Mouse (Mus musculus) spleen, postnatal 10 days (tissue): ENCODE results near the gene Id3.

Source experiments
- DNase-seq, 2 experiments: peaks; one replicate each; pipeline ENCODE4 v3.0.0; 2021 to 2022; ENCODE audit warnings: low spot score in 2 of 2

Id3 gene

DNA sequence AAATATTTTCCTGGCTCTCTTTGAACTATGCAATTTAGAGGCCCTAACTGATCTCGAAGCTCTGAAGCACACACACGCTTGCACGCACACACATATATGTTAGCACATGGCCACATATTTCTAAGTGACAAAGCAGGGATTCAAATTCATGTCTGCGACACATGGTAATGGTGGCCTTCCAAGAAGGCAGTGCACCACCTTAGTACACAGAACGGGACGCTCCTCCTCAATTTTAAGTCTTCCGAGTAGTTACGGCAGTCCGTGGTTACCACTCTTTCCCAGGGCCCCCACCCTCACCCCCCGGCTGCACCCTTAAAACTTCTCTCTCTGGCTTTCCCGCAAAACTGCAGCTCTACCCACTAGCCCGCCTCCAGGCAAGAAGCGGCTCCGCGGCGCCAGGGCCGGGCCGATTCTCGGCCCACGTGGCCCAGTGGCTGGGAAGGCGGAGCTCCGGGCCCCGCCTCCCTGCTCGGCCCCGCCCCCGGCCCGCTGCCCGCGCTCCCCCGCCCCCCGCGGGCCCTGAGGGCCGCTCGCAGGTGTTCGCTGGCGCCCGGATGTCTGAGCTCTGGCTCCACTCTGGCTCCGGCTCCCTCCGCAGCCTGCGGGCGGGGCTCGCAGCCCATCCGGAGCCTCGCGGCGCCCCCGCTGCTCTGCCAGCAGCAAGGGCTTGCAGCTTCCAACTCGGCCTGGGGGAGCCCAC is 4.3 kb downstream of the Id3 start:
- peak; percentile 56 to 81 for DNase-seq

- peak in 1 of 2 experiments; percentile 58 for DNase-seq
These were observed 5.2 kb downstream of the Id3 start for GRCm38 (mm10) chr4:136148342-136149044.

DNA sequence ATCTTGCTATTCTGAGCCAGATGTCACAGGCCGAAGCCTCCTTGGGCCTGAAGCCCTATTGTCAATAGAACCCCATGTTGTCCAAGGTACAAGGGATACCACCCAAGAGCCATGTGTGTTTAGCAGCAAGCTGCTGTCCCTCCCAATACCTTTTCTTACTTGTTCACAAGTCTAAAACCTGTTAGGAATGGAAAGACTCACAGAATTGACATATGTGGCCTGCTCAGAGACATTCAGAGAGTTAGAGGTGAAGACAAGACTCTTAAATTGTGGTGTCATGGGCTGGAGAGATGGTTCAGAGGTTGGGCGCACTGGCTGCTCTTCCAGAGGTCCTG is 5.7 kb downstream of the Id3 start:
- DNase-seq: no peak

DNA sequence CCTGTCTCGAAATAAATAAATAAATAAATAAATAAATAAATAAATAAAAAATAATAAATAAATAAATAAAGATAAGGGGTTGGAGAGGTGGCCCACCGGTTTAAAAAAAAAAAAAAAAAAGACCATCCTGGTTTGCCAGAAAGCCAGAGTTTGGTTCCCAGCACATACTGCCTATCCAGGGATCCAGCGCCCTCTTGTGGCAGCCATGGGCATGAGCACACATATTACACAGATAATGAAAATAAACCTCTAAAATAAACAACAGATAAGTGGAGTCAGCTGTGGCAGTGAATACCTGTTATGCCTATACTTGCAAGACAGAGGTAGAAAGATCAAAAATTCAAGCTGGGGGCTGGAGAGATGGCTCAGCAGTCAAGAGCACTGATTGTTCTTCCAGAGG is 6.4 kb downstream of the Id3 start:
- DNase-seq: peak; percentile 53 to 81

GRCm38 (mm10) chr4:136150596-136150995 is 7.3 kb downstream of the Id3 start:
- DNase-seq: no peak

DNA sequence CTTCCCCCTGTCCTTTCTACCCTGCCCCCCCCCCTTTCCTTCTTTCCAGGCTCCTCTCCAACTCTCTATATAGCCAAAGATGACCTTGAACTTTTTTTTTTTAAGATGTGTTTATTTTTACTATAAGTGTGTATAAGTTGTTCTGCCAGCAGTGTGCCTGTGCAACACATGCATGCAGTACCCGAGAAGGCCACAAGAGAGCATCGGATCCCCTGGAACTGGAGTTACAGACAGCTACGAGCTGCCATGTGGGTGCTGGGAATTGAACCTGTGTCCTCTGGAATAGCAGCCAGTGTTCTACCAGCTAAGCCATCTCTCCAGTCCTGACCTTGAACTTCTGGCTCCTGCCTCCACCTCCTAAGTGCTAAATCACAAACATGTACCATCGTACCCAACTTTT is 9.5 kb downstream of the Id3 start:
- DNase-seq: peak in 1 of 2 experiments; percentile 59

DNA sequence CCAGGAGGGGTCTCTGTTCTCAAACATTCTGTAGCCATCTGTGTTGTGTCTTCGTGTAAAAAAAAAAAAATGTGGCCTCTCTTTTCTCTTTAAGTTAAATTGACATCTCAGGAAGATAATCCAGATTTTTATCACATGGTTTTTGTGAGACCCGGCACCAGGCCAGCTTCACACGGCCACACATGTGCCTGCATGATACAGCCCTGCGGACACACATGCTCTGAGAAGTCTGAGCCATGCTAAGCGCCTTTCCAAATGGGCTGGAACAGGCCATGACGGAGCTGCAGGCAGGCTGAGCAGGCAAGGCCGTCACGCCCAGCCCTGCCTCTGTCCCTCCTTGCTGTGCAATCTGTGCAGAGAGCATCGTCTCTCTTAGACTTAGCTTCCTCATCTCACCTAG is 11.2 kb downstream of the Id3 start:
- no peak for DNase-seq

- DNase-seq: peak in 1 of 2 experiments; percentile 52
These were observed 15.2 kb downstream of the Id3 start for GRCm38 (mm10) chr4:136158498-136158897.

DNA sequence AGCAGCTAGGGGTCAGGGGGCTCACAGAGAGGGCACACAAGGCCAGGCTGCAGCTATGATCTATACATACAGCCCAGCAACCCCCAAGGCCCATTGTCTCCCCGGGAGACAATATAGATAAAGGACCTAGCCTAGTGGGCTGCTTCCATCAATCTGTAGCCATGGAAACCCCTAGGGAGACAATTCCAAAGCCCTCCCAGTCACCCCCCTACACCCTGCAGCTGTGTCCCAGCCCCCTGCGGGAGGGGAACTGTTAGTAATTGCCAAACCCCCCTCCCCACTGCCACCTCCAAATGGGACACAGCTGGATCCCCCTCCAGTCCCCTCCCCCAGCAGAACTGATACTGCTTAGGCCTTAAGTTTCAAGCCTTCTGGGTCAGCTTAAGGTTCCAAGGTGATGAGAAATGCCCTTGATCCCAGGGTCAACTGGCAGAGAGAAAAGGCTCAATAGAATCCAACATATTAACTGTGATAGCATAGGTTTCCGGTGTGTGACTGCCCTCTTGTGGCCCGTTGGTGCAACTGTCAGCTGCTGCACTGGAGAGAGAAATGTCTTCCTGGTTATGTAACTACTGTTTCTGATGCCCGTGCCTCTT is 16.6 kb downstream of the Id3 start:
- peak; percentile 62 to 83 for DNase-seq

DNA sequence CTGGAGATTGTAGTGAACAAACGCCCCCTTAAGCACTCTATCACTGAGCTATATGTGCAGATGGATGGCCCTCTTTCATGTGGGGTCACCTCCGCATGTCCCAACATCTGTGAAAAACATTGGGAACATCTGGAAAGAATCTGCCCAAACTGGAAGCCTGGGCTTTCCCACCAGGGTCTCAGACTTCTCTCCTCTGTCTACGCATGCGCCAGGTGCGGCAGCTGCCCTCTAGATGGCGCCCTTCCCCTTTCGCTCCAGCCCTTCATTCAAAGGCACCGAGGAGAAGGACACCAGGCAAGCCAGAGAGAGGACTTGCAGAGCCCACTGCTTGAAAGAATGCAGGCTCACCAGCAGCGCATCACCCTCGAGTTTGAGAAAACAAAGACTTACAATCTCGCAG is 20.2 kb downstream of the Id3 start:
- DNase-seq: peak; percentile 90 to 93

DNA sequence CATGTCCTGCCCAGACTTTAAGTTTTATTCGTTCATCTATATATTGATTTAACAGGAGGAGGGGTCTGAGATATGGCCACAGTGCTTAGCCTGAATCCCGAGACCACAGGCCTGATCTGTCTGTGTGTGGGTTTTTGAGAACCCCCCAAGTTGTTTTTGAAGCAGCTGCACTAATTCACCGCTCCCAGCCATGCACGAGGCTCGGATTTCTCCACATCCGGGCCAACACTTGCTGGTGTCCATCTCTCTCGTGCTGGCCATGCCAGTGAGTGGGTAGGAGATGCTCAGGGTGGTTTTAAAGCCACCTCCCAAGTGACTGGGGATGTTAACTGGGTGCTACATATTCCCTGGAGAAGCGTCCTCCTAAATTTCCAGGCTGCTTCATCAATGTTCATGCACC is 21.7 kb downstream of the Id3 start:
- no peak for DNase-seq

DNA sequence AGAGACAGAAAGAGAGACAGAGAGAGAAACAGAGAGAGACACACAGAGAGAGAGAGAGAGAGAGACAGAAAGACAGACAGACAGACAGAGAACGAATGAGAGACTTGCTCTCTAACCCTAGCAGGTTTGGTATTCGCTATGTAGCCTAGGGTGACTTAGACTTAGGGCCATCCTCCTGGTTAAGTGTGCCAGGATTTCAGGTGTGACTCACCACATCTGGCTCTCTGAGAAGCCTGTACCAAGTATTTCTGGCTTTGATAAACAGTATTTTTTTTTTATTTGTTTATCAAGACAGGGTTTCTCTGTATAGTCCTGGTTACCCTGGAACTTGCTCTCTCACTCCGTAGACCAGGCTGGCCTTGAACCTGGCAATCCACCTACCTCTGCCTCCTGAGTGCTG is 24.4 kb downstream of the Id3 start:
- no peak for DNase-seq

- DNase-seq: no peak
These were observed 27.1 kb downstream of the Id3 start for GRCm38 (mm10) chr4:136170401-136170800.

GRCm38 (mm10) chr4:136171455-136171854 is 28.2 kb downstream of the Id3 start:
- no peak for DNase-seq

DNA sequence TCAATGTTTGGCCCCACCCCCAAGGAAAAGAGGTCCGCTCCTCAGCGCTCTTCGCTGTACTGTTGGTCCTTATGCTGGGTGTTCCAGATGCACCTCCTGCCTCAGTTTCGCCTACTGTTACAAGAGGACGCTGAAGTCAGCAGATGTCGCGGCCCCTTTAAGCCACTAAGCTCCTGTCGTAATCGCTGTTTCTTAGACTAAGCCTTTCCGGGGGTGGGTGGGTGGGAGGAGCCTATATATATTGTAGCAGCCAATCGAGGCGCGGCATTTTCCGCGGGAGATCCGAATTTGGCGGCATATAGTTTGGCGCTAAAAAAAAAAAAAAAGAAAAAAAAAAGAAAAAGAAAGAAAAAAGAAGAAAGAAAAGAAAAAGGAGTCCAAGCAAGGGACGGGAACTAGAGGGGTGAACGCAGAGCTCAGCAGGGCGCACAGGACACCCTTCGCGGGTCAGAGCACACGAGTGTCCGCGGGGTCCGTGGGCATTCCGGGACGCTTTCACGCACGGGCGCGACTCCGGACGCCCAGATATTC is 28.8 kb downstream of the Id3 start, which contains the start of gene E2f2:
E2f2 (plus strand) TSS at position 384 of the 531 bp plus-strand sequence.
- DNase-seq: peak; percentile 83 to 88

- peak; percentile 81 to 85 for DNase-seq
These were observed 29.4 kb downstream of the Id3 start for GRCm38 (mm10) chr4:136172542-136173209.

- DNase-seq: peak; percentile 62 to 77
These were observed 30.0 kb downstream of the Id3 start for GRCm38 (mm10) chr4:136173210-136173715.

- peak; percentile 89 to 94 for DNase-seq
These were observed 31.2 kb downstream of the Id3 start for GRCm38 (mm10) chr4:136174216-136175193.

- peak; percentile 46 to 67 for DNase-seq
These were observed 32.8 kb downstream of the Id3 start for GRCm38 (mm10) chr4:136176022-136176552.

GRCm38 (mm10) chr4:136177244-136177611 is 33.9 kb downstream of the Id3 start:
- DNase-seq: peak; percentile 73 to 87
